9 mouse cellular contexts compared by ENCODE assay signal in the genomic region with DNA sequence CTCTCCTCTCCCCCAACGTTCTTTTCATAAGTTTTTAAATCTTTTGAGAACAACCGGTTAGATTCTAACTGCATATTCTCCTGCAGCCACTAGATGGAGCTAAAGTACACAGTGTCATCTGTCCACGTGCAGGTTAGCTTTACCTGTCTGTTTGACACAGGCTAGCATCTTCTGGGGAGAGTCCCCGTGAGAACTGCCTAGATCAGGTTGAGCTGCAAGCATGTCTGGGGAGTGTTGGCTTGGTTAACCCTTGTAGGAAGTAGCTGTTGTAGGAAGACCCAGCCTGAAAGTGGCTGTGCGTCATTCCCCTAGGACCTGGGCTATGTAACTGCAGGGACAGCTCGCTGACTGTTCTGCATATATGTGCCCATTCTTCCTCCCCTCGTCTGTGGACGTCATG.
DNase-seq lines count a peak whose midpoint lies in the region; ATAC-seq lines count a peak whose summit lies in the region.
"Had no signal": no experiment of that assay in that cellular context is flagged by ENCODE, and none has a peak within 500 bp of the region (broad histone marks: within the 10 kb centered on the region; RNA-seq: fewer than 3 reads in every experiment).

No protein-coding gene starts in this region.

- H3K4me1 ChIP-seq in embryonic facial prominence, embryonic 10.5 days: peaks cover 7% of the 10 kb centered on the region; the same call in 1 of the 2 replicates

- ATAC-seq in frontal cortex, adult (ENCODE audit: low TSS enrichment): peak; percentile 58; the same call in 1 of the 2 replicates
- ATAC-seq in monocyte, adult 5-6 weeks (replicated peaks; ENCODE audit: insufficient number of reproducible peaks, low FRiP score, low TSS enrichment, poor library complexity, severe bottlenecking): peak; percentile 70
- ATAC-seq in inflammation-experienced regulatory T-cells, adult 6 months: no peak

- no peaks in the 10 kb centered on the region; the same call in 1 of the 2 replicates for H3K27me3 ChIP-seq in embryonic facial prominence, embryonic 10.5 days (replicated peaks; ENCODE audit: low read depth, poor library complexity, severe bottlenecking)

- no peak overlapping the region for H3K4me3 ChIP-seq in embryonic facial prominence, embryonic 10.5 days

- H3K9me3 ChIP-seq in embryonic facial prominence, embryonic 10.5 days: no peaks in the 10 kb centered on the region

- DNase-seq in frontal cortex, postnatal 14 days (ENCODE audit: low spot score in 2 of 2): no peak
- DNase-seq in 3T3-L1 (ENCODE audit: low read depth, low spot score) (peak; percentile 60), ZHBTc4 (ENCODE audit: low read depth, low spot score) (peak; percentile 53)
- peak; percentile 29 for DNase-seq in embryonic facial prominence, embryonic 10.5 days (ENCODE audit: low spot score)
- DNase-seq in kidney, postnatal 36 days: peak; percentile 11 to 21

- no peaks in the 10 kb centered on the region for H3K36me3 ChIP-seq in embryonic facial prominence, embryonic 10.5 days (replicated peaks)

- no peak overlapping the region for H3K27ac ChIP-seq in embryonic facial prominence, embryonic 10.5 days (replicated peaks)
- H3K27ac ChIP-seq: macrophage had no signal

- 29% methylated on average over 8 of the region's 8 CpGs for WGBS in embryonic facial prominence, embryonic 10.5 days

Comparison
In these comparisons a context has a peak if more than half of its experiments do, and no peak if none do; other contexts are left out.
1. DNase-seq: peak in 3T3-L1 (single experiment), ZHBTc4 (single experiment), embryonic facial prominence, embryonic 10.5 days (single experiment) and kidney, postnatal 36 days (2 of 2); none in frontal cortex, postnatal 14 days (0 of 2).